Mouse (Mus musculus) liver, embryonic 11.5 days (tissue): ENCODE data around the gene Acsl6. TPM values are rescaled to one million over a fixed set of nuclear protein-coding genes. Genes with fewer than 3 reads are reported as not detected.

Experiments used
- ATAC-seq: fragments of 200-750 bp; cut with Nextera tagmentation; replicated peaks from 2 replicates; pipeline ENCODE4 v1.8.0; 2017; ENCODE audit warnings: moderate number of reproducible peaks, mild to moderate bottlenecking, moderate TSS enrichment, moderate library complexity; ENCODE audit not compliant: low FRiP score
- DNase-seq: peaks from one replicate; pipeline ENCODE4 v3.0.0-alpha.2; 2017; ENCODE audit warnings: low spot score
- H3K27ac ChIP-seq: fragments of 300-500 bp; sonication (generic); 2 replicates; pipeline ENCODE4 v1.5.1; 2014; ENCODE audit warnings: mild to moderate bottlenecking, low read depth, low read length, control low read depth
- H3K27me3 ChIP-seq: fragments of 300-500 bp; sonication (generic); replicated peaks from 2 replicates; pipeline ENCODE4 v1.6.1; 2014; ENCODE audit warnings: low read length, mixed read lengths; ENCODE audit not compliant: control insufficient read depth, insufficient read depth
- H3K36me3 ChIP-seq: fragments of 300-500 bp; sonication (generic); 2 replicates; pipeline ENCODE4 v1.6.1; 2014; ENCODE audit warnings: mild to moderate bottlenecking, low read length, moderate library complexity, mixed read lengths; ENCODE audit not compliant: control insufficient read depth, insufficient read depth
- H3K4me1 ChIP-seq: fragments of 300-500 bp; sonication (generic); replicated peaks from 2 replicates; pipeline ENCODE4 v1.6.1; 2014; ENCODE audit warnings: low read length, mixed read lengths; ENCODE audit not compliant: control insufficient read depth, insufficient read depth
- H3K4me2 ChIP-seq: fragments of 300-500 bp; sonication (generic); 2 replicates; pipeline ENCODE4 v1.6.1; 2014; ENCODE audit warnings: mild to moderate bottlenecking, control low read depth, moderate library complexity
- H3K4me3 ChIP-seq: fragments of 300-500 bp; sonication (generic); 2 replicates; pipeline ENCODE4 v1.5.1; 2014; ENCODE audit warnings: low read depth, low read length, control low read depth
- H3K9ac ChIP-seq: fragments of 300-500 bp; sonication (generic); 2 replicates; pipeline ENCODE4 v1.6.1; 2014; ENCODE audit warnings: low read depth, low read length, control low read depth
- H3K9me3 ChIP-seq: fragments of 300-500 bp; sonication (generic); 2 replicates; pipeline ENCODE4 v1.6.1; 2016; ENCODE audit warnings: low read length, inconsistent platforms, mixed read lengths; ENCODE audit not compliant: control insufficient read depth
- WGBS: fragments of 180-500 bp; shearing (Covaris S2); extraction: QIAGEN DNeasy Blood & Tissue Kit; methylation state at CpG from one replicate; pipeline ENCODE4 v1.1.7; 2014; 5-methylcytosine and 5-hydroxymethylcytosine counted together
- polyA plus RNA-seq: library from polyadenylated mRNA; unstranded; fragments of >200 nt; fragmentation: Nextera tagmentation; extraction: Ambion mirVana; gene quantifications from 2 replicates; pipeline ENCODE4 v1.2.1, GENCODE M21; 2014

Gene Acsl6
- polyA plus RNA-seq, 1 experiment from 2014 or later = 2.2 TPM

GRCm38 (mm10) chr11:54303076-54303727 is 396 bp upstream of the Acsl6 start:
- Histone ChIP-seq H3K9me3 (peaks cover 4% of the 10 kb centered on the region), H3K4me2 (no peak overlapping the region), H3K27ac (no peak overlapping the region), H3K4me1 (0 out of 2 replicates have a peak, but pooled peaks cover 6% of the 10 kb centered on the region), H3K36me3 (no peaks in the 10 kb centered on the region), H3K4me3 (no peak overlapping the region), H3K9ac (no peak overlapping the region), H3K27me3 (peaks cover 42% of the 10 kb centered on the region)
- ATAC-seq (no peak), DNase-seq (peak; percentile 39)
- WGBS = 21% methylated on average over 6 of the region's 6 CpGs

- 0 out of 2 replicates have a peak, but pooled peaks cover 6% of the 10 kb centered on the region for H3K4me1 ChIP-seq
- no peak overlapping the region for H3K9ac ChIP-seq
- H3K4me2 ChIP-seq = peak overlapping the region; percentile 85
- ATAC-seq = no peak
- no peak overlapping the region for H3K27ac ChIP-seq
- peaks cover 42% of the 10 kb centered on the region for H3K27me3 ChIP-seq
- DNase-seq = no peak
- H3K9me3 ChIP-seq = no peaks in the 10 kb centered on the region
- 5% methylated on average over 7 of the region's 7 CpGs for WGBS
- H3K36me3 ChIP-seq = no peaks in the 10 kb centered on the region
- peak overlapping the region; percentile 54 for H3K4me3 ChIP-seq
These were observed 874 bp downstream of the Acsl6 start for GRCm38 (mm10) chr11:54304471-54304873.

GRCm38 (mm10) chr11:54305331-54305730 is 1.7 kb downstream of the Acsl6 start:
- Histone ChIP-seq H3K36me3 (no peaks in the 10 kb centered on the region), H3K27me3 (peaks cover 42% of the 10 kb centered on the region), H3K9ac (no peak overlapping the region), H3K4me2 (no peak overlapping the region), H3K4me1 (0 out of 2 replicates have a peak, but pooled peaks cover 6% of the 10 kb centered on the region), H3K9me3 (no peaks in the 10 kb centered on the region), H3K4me3 (no peak overlapping the region), H3K27ac (no peak overlapping the region)
- WGBS = 73% methylated on average over 3 of the region's 3 CpGs
- DNase-seq (no peak), ATAC-seq (no peak)

- Histone ChIP-seq H3K9ac (no peak overlapping the region), H3K36me3 (no peaks in the 10 kb centered on the region), H3K9me3 (no peaks in the 10 kb centered on the region), H3K4me3 (no peak overlapping the region), H3K27ac (no peak overlapping the region), H3K27me3 (peaks cover 38% of the 10 kb centered on the region), H3K4me1 (peaks cover 10% of the 10 kb centered on the region), H3K4me2 (no peak overlapping the region)
- no peak for DNase-seq
- 0 out of 2 replicates have a peak, but pooled peaks have one; percentile 56 for ATAC-seq
- 61% methylated on average over 7 of the region's 7 CpGs for WGBS
These were observed 3.7 kb downstream of the Acsl6 start for GRCm38 (mm10) chr11:54307139-54307816.

- Histone ChIP-seq H3K27me3 (peaks cover 5% of the 10 kb centered on the region), H3K36me3 (no peaks in the 10 kb centered on the region), H3K27ac (no peak overlapping the region), H3K9me3 (no peaks in the 10 kb centered on the region), H3K4me1 (peaks cover 24% of the 10 kb centered on the region), H3K4me3 (no peak overlapping the region), H3K9ac (no peak overlapping the region), H3K4me2 (no peak overlapping the region)
- ATAC-seq = no peak
- WGBS = 73% methylated on average over 2 of the region's 2 CpGs
- DNase-seq = no peak
These were observed 7.0 kb downstream of the Acsl6 start for GRCm38 (mm10) chr11:54310588-54310987.

DNA sequence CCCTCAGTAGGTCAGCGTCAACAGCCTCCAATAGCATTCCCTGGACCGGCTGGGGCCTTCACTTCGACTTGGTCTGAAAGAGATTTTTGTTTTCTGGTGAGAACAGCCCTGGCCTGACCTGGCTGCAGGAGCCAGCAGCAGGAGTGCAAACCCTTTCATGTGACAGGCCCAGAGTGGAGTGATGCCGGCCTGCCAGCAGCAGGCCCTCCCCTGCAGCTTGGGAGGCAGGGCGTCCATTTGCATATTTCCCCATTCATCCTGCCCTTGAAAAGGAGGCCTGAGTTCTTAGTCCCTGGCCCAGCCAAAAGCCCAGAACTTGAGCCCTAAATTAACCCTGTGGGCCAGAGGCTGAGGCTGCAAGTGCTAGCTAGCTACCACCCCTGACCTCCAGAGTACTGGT is 8.4 kb downstream of the Acsl6 start:
- DNase-seq (no peak), ATAC-seq (no peak)
- Histone ChIP-seq H3K4me3 (no peak overlapping the region), H3K27ac (no peak overlapping the region), H3K36me3 (no peaks in the 10 kb centered on the region), H3K4me2 (no peak overlapping the region), H3K9me3 (no peaks in the 10 kb centered on the region), H3K9ac (no peak overlapping the region), H3K4me1 (peaks cover 24% of the 10 kb centered on the region), H3K27me3 (0 out of 2 replicates have a peak, but pooled peaks cover 2% of the 10 kb centered on the region)
- WGBS = 34% methylated on average over 5 of the region's 5 CpGs

GRCm38 (mm10) chr11:54312603-54313002 is 9.0 kb downstream of the Acsl6 start:
- Histone ChIP-seq H3K4me2 (no peak overlapping the region; the same call in 1 of the 2 replicates), H3K36me3 (no peaks in the 10 kb centered on the region), H3K27ac (peak overlapping the region; percentile 79; the same call in 1 of the 2 replicates), H3K9ac (no peak overlapping the region), H3K4me3 (no peak overlapping the region), H3K9me3 (no peaks in the 10 kb centered on the region), H3K4me1 (peaks cover 24% of the 10 kb centered on the region), H3K27me3 (no peaks in the 10 kb centered on the region)
- DNase-seq (no peak), ATAC-seq (no peak)
- 29% methylated on average over 1 of the region's 1 CpGs for WGBS

DNA sequence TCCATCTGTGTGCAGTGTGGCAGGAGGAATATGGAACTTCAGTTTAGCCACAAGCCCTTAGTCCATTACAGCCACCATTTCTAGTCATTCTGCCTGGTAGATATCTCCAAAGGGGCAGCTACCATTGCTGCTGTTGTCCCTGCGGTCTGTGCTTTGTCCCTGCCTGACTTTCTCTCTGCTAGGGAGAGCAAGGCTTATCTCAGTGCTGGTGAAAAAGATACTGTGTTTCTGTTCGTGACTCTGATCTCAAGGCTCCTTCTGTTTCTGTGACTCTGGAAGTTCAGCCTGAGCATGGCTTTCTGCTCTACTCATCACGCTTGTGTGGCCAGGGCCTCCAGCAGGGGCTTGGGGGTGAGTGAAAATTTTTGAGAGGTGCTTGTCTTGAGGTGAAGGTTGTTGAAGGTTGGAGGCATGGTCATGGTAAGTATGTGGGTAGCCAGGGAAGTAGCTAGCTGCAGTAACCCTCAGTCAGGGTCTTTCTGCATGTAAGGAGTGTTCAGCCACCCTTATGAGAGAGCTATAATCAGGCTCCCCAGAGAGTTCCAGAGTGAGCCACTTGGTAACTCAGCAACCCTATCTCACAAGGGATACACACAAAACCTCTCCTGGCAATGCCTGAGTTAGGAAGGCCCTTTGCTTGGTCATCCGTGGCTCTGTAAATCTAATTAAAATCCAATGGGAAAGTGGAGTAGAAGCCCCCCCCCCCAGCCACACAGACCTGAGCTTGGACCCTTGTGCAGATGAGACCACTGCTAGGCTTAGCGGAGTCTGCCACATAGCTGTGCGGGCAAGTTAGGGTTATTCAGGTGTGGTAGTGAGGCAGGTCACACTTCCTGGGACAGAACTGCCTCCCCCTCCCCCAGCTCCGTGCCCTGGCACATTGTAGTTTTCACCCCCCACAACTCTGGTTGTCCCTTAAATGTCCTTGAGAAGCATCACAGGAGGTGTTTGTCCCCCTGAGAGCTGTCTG is 10.1 kb downstream of the Acsl6 start:
- Histone ChIP-seq H3K36me3 (no peaks in the 10 kb centered on the region), H3K9ac (peak overlapping the region; percentile 10; the same call in 1 of the 2 replicates), H3K4me1 (peaks cover 24% of the 10 kb centered on the region), H3K4me2 (peak overlapping the region; percentile 31), H3K27me3 (no peaks in the 10 kb centered on the region), H3K27ac (peak overlapping the region; percentile 79), H3K9me3 (no peaks in the 10 kb centered on the region), H3K4me3 (no peak overlapping the region)
- DNase-seq (no peak), ATAC-seq (peak; percentile 64)
- 63% methylated on average over 7 of the region's 7 CpGs for WGBS
